Mouse (Mus musculus) thymus, adult 18-20 months (tissue): Measurements from ENCODE around the gene Fbrsl1.

Experiments used
- DNase-seq, 2 experiments: peaks; one replicate each; pipeline ENCODE4 v3.0.0; 2022; ENCODE audit warnings: mixed read lengths in 2 of 2

The Fbrsl1 gene

GRCm38 (mm10) chr5:110448436-110449134 is at the start of gene Fbrsl1:
TSS of gene Fbrsl1 (minus strand) at chr5:110448503.
- DNase-seq, result peak; percentile 94 to 97

GRCm38 (mm10) chr5:110498071-110498470 is 49.8 kb upstream of the Fbrsl1 start:
- DNase-seq, result no peak

DNA sequence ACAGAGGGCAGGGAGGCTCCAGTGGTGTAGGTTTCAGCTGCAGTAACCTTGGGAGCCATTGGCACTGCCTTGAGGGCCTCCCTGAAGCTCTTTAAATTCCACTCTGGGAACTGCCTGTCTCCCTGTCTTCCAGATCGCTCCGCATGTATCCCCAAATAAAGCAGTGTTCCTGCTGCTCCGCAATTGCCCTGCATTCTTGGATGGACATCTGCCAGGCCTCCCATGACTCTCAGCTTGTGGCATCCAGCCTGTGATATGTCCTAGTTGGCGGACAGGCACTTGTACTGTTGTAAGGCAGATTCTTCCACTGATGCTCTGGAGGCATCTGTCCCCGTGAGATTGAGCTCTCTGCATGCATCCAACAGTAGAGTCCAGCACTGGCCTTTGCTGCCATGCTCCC is 49.3 kb upstream of the Fbrsl1 start:
- DNase-seq, result no peak

DNA sequence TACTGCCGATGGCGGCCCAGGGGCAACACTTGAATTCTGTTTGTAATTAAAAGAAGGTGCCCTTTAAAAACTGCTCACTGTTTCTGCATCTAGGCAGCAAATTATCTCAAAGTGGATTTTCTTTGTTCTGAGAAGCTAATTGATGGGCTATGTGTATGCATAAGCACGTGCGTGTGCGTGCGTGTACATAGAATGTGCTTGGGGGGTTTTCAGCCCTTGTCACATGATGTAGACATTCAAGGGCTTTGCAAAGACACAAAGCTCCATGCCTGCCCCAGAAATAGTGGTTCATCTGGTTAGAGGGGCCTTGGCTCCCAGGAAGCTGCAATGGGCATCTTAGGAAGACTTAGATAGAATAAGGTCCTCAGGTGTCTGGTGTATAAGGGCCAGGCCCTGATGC is 46.7 kb upstream of the Fbrsl1 start:
- DNase-seq, result no peak

DNA sequence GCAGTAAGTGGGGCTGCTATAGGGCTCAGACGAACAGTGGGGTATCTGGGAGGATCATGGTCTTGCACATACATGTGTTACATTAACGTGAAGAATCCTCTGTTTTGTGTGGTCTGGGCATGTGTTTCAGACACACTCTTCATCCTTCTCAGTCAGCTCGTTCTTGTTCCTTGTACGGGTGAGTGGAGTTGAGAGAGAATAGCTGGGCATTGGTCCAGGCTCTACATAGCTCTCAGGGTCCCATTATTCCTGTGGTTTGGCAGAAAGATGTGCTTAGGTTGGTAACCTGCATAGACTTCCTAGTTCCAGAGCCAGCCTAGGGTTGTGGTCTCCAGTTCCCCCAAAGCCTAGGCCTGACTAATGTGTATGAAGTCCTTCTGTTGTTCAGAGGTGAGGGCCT is 46.1 kb upstream of the Fbrsl1 start:
- DNase-seq, result no peak

DNA sequence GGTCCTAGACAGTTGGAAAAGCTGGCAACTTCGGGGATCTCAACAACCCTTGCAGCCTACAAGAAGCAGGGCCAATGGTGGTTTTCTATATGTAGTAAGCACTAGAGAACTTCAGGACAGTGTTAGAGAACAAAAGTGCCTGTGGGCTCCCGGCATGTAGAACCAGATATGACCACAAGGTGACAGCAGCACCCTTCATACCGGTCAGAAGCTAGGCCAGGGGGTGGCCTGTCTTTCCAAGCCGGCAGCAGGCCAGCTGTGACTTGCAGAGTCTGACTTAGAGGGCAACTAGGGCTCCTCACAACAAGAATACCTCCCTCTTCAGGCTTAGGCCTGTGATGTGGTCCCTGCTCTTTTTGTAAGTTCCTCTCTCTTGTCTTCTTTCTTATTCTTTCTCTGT is 45.5 kb upstream of the Fbrsl1 start:
- no peak for DNase-seq

DNA sequence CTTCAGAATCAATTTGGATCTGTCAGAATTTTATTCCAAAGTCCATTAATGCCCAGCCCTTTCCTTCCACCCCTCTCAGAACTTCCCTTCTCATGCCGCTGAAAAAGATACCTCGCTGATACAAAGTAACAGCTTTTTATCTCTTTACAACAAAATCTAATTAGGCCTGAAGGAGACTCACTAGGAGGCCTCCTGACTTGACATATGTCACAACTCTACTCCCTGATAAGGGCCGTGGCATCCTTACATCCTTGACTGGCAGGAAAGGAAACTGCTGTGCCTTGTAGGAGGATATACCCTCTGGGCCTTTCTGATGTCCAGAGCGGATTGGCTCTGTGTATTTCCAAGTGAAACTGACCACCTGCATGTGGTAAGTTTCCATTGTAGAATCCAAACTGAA is 41.3 kb upstream of the Fbrsl1 start:
- DNase-seq, result no peak

- DNase-seq, result no peak
Observed at GRCm38 (mm10) chr5:110487943-110488342, 39.6 kb upstream of the Fbrsl1 start.

- no peak for DNase-seq
Observed at GRCm38 (mm10) chr5:110486674-110487334, 38.5 kb upstream of the Fbrsl1 start.

DNA sequence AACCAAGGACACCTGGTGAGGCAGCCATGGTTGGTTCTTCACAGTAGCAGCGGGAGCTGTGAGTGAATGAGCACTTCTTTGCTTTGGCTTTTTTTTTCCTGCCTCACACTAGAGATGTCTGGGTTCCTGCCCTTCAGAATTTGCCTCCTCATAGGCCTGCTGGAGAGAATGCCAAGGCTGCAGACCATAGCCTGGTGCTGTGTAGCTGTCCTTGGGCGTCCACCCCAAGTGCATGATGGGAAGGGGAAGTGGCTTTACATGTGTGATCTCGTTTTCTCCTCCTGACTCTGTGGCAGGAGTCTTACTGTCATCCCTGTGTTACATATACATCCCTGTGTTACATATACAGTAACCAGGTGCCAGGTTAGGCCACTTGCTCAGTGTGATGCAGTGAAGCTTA is 36.4 kb upstream of the Fbrsl1 start:
- DNase-seq, result no peak

DNA sequence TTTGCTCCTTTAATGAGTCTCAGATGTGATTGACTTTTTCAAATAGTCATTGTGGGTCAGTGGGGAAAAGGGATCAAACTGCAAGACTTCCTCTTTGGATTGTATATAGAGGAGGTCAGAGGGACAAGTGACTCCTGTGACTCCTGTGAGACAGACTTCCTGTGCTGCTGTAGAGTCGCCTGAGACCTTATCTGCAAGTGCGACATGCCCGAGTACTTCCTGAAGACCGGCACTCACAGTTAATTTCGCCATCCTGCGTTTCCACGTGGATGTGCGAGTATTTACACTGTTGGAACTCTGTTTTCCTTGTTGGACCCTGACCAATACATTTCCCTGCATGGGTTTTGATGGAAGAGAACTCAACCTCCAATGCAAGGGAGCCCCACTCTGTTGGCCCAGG is 30.9 kb upstream of the Fbrsl1 start:
- DNase-seq, result no peak

DNA sequence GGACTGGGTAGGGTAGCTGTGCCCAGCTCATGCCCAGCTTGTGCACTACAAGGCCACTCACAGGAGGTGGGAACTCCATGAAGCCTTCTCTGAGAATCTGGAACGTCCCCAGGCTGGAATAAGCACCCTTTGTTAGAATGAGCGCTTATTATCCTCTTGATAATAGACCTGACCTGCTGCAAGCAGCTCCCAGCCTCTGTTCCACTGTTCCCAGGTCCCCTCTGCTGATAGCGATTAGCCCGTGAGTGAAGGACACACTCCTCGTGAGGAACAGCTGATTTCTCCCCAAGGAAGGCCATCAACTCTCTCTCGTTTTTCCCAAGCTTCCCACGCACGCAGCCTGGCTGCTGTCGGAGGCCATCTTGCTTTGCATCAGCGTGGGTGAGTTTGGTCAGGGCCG is 25.9 kb upstream of the Fbrsl1 start:
- no peak for DNase-seq

GRCm38 (mm10) chr5:110472834-110473233 is 24.5 kb upstream of the Fbrsl1 start:
- no peak for DNase-seq

GRCm38 (mm10) chr5:110471981-110472476 is 23.7 kb upstream of the Fbrsl1 start:
- DNase-seq, result no peak

DNA sequence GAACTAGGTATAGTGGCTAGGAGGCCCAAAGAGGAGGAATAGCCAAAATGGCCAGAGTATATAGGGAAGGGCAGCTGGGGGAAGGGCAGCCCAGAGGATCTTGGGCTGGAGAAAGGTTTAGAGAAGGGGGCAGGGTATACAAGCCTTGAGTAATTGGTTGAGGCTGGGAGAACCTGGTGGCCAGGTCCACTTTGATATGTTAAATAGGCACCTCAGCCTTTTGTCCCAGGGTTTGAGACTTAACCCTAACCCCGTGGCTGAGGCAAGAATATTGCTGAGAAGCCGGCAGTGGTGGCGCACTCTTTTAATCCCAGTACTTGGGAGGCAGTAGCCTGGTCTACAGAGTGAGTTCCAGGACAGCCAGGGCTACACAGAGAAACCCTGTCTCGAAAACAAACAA is 23.0 kb upstream of the Fbrsl1 start:
- DNase-seq, result no peak

- no peak for DNase-seq
Observed at GRCm38 (mm10) chr5:110469227-110469925, 21.1 kb upstream of the Fbrsl1 start.

DNA sequence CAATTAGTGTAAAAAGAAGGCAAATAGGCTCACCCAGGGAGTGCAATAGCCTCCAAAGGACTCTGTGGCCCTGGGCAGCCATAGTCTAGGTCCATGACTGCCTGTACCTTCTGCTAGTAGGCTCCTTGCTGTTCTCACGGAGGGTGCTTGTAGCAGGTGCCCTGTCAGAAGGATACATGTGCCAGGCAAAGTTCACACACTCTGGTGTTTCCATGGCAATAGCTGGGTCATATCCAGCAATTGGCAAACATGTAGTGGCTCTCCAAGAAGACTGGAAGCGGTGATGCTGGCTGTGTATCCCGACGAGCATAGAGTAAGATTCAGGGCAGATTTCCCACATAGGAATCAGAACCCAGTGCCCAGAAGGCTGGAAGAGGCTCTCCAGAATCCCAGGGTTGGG is 20.0 kb upstream of the Fbrsl1 start:
- no peak for DNase-seq

DNA sequence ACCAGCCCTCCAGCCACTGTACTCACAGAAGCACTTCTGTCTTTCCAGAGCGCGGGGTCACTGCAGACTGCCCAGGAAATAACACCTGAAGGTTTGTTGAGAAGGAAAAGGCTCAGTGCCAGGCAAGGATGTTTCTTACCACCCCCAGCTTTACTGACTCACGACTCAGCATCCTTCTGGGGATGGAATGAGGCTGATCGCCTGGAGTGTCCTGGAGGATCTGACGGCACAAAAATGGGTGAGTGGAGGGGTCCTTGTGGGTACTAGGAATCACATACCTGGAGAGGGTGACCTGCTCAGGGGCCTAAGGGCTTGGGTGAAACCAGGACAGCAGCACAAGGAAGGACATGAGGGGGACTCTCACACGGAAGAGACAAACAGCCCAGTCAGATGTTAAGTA is 19.4 kb upstream of the Fbrsl1 start:
- no peak for DNase-seq

DNA sequence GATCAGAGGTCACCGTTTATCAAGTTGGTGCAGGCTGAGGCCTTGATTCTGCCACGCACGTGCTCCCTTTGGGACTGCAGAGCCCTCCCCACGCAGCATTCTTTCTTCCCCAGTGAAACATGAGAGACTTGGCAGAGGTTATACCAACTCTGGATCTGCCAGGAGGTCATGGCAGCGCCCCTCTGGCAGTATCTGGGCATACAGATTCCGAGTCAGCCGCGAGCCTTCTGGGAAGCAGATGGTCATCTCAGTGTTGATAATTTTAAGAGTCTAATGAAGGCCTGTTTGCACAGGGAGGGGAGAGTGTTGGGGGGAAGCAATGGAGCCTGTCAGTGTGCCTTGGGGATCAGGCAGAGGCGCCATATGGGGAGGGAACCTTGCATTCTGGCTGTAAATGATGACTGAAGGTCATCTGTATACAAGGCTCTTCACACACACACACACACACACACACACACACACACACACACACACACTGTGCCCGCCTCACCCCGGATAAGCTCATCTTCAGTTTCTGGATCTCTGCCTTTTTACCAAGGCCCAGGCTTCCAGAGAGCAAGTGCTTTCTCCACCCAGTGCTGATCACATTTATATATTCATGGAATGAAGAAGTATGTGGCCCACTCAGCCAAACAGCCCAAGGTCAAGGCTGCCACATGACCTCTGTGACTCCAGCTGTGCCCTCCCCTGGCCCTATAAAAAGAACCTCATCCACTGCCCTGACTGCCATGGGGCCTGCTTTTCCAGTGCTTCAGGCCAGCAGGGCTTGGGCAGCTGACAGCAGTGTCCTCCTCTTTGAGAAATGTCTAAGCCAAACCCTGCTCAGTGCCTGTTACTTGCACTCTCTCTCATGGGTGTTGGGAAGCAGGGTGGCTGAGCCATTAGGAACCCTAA is 18.5 kb upstream of the Fbrsl1 start:
- DNase-seq, result no peak

- no peak for DNase-seq
Observed at GRCm38 (mm10) chr5:110462646-110463045, 14.3 kb upstream of the Fbrsl1 start.

GRCm38 (mm10) chr5:110458936-110459335 is 10.6 kb upstream of the Fbrsl1 start:
- no peak for DNase-seq

GRCm38 (mm10) chr5:110455272-110455671 is 7.0 kb upstream of the Fbrsl1 start:
- DNase-seq, result no peak

DNA sequence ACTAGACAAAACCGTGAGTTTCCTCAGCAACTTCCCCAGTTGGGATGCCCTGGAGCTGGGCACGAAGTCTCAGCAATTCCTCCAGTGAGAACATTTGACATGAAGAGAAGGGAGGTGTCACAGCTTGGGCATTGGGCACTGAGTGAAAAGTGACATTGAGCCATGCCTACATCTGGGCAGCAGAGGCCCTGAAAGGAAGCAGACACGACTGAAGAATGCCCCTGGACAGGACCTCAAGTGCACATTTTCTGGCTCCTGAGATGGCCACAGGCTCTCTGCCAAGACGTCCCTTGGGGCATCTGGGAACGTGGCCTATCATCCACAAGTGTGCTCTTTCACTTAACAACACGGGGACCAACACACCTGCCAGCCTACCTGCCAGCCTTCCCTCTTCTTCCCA is 991 bp upstream of the Fbrsl1 start:
- DNase-seq, result no peak
